Mouse (Mus musculus): ENCODE data around the gene Irak3.
"Not testable (repeated sequence)": the region's sequence is repeated elsewhere in the genome, so short reads cannot be mapped to it uniquely, and the experiment has no call there.

Gene Irak3

GRCm38 (mm10) chr10:120201961-120202402, at the start of gene Irak3:
Gene Irak3 (minus strand): TSS chr10:120202130.
- peak; percentile 89 for DNase-seq (ENCODE audit: extremely low spot score, low spot score)

DNA sequence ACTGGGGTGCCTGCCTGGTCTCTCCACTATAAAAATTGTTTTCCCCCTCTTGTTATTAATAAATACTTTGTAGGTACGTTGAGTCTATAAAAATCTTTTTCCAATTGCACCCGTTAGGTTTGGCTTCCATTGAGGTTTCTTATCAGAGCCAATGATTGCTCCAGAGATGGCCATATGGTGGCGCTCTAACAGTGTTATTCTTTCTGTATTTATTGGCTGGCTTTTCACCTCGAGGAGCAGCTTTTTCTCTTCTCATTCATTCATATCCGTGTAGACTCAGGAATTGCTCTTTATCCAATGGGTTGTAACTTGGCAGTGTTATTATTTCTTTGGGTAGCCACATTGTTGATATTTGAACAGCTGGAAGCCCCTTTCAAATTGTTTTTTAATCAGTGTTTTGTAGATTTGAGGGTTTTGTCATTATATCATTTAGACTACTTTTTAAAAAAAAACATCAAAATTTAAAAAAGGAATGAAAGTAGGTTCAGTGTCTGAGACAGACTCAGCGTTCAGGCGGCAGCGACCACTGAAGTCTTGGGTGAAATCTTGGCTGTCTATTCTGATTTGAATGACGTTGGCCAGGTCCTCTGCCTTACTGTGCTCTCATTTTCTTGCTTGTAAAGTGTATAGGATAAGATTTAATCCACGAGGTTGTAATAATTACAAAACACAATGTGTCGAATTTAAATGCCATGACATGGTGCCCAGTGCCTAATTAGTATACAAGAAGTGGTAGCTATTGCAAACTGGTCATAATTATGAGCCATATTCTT, 49.2 kb upstream of the Irak3 start:
- no peak for DNase-seq (ENCODE audit: extremely low spot score, low spot score)

DNA sequence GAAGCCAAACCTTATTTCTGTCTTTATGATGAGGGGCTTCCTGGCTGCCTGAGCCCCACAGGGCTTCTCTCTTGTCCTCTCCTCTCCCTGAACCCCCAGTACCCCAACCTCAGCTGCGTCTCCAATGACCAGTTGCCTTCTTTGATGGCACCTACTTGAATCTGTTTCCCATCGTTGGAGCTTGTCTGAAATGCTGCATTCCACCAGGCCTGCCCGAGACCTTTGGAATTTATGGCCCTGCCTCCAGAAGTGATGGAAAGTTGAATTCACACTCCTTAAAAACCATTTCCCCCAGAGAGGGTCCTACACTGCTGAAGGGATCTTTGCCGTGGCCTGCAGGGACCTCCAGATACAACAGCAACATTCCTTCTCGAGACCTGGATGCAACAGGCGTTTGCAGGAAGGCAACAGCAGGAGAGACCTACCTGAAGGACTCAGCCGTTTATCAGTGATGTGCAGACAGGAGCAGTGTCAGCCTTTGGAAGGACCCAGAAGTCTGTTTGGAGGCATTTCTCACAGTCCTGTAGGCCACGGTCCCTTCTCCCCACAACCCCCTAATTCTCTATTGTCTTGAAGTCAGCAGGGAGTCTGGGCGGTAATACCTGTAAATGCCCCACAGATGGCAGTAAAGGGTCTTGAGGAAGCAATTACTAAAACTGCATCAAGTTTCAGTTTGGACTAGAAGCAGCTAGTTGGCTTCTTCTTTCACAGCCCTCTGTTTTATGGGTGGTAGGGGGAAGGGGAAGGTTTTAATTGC, 45.2 kb upstream of the Irak3 start:
- DNase-seq (ENCODE audit: extremely low spot score, low spot score): peak; percentile 64

DNA sequence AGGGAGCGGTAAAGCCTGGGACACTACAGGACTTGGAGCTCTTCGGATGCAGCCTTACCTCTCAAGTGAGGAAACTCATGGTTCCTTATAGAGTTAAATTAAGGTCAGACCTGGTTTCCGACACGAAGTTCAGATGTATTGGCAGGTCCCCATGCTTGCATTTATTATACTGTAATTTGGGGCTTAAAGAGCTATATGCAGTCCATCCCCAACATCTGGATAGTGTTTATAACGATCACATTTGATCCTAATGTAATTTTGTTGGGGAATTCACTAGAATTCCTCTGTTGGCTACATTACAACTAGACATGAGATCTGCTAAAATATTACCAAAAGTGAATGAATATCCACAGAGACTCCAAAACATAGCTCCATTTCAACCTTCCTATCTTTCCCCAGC, 43.8 kb upstream of the Irak3 start:
- DNase-seq (ENCODE audit: extremely low spot score, low spot score): no peak

DNA sequence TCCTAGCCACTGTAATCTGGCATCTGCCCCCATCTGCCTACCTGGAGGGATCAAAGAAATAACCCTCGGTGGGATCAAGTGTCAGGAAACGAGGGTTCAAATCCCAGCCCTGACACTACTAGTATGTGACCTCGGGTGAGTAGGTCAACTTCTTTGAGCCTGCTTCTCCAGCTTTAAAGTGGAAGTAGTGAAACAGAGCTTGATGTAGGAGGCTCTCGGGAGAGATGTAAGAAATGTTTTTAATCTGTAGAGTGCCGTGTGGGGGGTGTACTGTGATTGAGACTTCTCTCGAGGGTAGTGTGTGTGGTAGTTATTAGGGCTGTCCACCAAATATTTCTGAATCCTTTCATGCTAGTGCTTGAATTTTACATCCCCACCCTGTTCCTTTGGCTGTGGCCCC, 40.5 kb upstream of the Irak3 start:
- DNase-seq (ENCODE audit: extremely low spot score, low spot score): no peak

- no peak for DNase-seq (ENCODE audit: extremely low spot score, low spot score)
Measured at GRCm38 (mm10) chr10:120239476-120239875, 37.5 kb upstream of the Irak3 start.

- no peak for DNase-seq (ENCODE audit: extremely low spot score, low spot score)
Measured at GRCm38 (mm10) chr10:120238241-120238640, 36.3 kb upstream of the Irak3 start.

DNA sequence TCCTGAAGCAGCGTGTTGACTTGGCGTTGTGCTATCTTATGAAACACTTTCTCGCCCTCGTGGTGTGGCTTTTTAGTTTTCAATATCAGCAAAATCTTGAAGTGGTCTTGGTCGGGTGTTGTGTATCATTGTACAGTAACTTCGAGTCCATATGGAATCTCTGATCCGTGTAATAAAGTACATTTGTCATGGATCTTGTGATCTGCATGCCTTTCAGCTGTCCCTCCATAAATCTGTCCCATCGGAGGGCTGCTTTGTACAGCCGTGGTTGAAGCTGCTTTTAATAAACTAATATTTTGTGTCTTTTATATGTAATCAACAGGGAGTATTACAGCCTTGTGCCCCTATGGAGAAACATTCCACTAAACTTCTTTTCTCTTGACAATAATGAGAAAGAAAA, 34.9 kb upstream of the Irak3 start:
- no peak for DNase-seq (ENCODE audit: extremely low spot score, low spot score)

GRCm38 (mm10) chr10:120233655-120234367, 31.9 kb upstream of the Irak3 start:
- peak; percentile 68 for DNase-seq (ENCODE audit: extremely low spot score, low spot score)

- peak; percentile 66 for DNase-seq (ENCODE audit: extremely low spot score, low spot score)
Measured at GRCm38 (mm10) chr10:120231718-120232117, 29.8 kb upstream of the Irak3 start.

DNA sequence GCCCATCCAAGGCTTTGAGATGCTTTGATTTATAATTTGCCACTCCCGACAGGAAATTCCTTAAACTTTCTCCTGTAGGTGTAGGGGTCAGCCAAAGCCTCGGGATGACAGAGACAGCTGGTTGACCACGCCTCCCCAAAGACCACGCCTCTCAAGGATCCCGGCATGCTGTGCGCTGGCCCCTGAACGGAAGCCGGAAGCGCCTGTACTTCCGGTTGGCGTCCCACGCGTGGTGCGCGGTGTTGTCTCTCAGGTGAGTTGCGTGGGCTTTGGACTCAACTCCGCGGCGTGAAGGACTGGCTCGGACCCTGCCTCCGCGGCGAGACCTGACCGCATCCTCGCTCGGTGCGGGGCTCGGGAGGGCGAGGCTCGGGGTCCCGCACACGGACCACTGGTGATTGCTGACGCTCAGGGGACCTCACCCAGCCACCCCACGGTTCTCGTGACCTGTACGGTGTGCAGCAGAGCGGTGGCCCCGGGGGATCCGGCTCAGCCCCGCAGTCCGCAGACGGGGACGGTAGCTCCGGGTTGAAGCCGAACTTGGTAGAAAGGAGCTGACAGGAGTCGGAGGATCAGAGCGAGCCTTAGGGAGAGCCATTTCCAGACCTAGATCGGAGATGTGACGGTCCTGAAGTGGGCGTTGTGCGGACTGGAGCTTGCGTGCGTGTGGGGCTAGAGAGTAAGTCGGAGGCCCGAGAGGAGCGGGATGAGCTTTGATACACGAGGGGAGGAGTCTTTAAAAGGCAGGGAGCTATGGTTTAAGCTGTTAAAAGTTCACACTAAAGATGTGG, 25.1 kb upstream of the Irak3 start, which contains the start of gene Llph:
TSS of gene Llph (plus strand) at position 200 of the 791 bp plus-strand sequence.
- DNase-seq (ENCODE audit: extremely low spot score, low spot score): peak; percentile 86

GRCm38 (mm10) chr10:120220776-120221175, 18.8 kb upstream of the Irak3 start:
- no peak for DNase-seq (ENCODE audit: extremely low spot score, low spot score)

DNA sequence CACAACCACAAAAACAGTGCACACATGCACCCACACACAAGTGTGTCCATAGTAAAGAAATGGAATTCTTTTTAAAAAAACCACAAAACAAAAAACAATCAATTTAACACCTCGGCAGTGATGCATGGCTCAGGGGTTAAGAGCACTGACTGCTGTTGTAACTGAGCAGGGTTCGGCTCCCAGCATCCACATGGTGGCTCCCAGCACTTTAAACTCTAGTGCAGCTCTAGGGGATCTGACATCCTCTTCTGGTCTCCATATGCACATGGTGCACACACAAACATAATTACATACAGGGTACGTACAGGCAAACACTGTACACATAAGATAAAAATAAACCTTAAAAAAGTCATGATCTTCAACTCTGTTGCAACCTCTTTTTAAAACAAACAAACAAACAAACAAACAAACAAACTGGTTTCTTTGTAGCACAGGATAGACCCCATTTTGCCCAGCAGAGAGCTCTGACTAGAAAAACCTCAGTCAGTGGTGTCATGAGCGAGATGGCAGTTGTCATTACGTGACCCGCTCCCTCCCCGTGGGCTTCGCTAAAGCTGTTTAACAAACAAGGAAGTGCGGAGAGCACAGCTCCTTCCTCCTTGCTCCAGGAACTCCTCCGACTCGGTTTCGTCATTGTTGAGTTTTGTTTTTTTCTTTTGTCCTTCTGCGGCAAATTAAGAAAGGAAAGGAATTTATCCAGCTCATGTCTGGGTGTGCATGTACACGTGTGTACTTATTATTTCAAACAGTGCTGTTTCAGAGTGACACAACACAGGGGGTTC, 17.8 kb upstream of the Irak3 start:
- no peak for DNase-seq (ENCODE audit: extremely low spot score, low spot score)

DNA sequence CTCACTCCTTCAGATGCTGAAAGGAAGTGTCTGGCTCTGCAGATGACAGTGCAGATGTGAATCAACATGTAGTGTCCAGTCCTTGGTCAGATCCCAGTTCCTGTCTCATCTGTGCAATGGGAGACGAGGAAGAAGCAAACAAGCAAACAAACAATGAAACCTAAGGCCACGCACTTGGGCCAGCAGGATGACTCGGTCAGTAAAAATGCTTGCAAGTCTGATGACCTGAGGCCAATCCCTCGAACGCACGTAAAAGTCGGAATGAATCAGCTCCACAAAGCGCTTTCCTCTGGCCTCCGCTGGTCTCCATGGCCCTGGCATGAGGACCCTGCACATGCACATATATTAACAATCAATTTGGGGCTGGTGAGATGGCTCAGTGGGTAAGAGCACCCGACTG, 17.1 kb upstream of the Irak3 start:
- DNase-seq (ENCODE audit: extremely low spot score, low spot score): no peak

GRCm38 (mm10) chr10:120217099-120217498, 15.2 kb upstream of the Irak3 start:
- not testable (repeated sequence) for DNase-seq (ENCODE audit: extremely low spot score, low spot score)

DNA sequence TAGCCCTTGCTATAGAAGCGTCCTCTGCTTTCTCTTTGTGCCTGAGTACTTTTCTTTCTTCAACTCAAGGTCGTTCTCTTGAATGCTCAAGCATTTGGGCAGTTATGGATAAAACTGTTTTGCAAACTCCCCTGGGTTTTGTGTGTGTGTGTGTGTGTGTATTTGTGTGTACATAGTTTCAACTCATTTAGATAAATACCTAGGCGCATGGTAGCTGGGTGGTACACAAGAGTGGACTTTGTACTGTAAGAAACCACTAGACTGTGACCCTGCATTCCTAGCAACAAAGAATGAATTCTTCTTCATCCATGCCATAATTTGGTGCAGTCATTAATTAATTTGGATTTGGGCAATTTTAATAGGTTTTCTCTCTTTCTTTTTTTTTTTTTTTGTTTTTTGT, 8.2 kb upstream of the Irak3 start:
- DNase-seq (ENCODE audit: extremely low spot score, low spot score): no peak

DNA sequence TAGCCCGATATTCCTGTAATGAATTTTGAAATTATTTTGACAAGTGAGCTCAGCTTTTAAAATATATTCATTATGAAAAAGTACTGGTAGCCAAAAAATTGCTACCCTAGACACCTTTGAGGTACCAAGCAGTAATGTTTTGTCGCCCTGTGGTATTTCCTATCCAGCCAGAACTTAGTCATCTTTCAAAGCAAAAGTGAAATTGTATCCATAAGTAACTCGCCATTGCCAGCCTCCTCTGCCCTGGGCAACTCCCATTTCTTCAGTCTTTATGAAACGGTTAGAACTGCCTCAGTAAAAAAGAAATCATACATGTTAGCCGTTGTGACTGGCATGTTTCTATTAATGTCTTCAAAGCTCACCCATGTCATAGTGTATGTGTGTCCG, 7.6 kb upstream of the Irak3 start:
- DNase-seq (ENCODE audit: extremely low spot score, low spot score): no peak

DNA sequence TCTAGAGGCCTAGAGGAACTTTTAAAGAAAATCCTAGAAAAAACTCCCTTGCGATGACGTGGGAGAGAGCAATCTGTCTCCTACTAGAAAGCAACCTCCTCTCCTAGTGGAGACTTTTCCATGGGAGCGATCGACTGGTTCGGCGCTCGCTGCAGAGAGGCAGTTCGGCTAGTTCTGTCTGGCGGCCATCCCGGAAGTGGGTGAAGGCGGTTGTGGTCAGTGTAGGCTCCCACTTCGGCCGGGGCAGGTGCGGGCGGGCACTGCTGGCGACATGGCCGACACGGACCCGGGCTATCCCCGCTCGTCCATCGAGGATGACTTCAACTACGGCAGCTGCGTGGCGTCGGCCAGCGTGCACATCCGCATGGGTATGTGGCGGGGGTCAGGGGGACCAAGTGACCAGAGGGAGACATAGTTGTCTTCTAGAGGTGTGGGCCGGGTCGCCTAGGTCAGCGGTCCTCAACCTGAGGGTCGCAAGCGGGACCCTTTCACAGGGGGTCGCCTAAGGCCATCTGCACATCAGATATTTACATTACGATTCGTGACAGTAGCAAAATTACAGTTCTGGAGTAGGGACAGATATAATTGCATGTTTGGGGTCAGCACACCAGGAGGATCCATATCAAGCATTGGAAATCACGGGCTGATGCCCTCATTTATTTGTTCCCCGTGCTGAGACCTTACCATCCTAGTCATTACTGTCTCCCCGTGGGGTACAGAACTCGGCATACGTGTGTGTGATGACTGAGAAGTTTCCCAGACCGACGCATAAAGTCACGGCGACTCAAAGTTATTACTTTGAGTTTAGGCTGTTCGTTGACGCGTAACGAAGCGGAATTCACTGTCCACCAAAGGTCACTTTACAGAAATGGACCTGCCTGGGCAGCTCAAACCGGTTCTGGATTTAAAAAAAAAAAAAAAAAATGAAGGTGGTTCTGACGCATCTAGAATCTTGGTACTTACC, 6.9 kb upstream of the Irak3 start:
- DNase-seq (ENCODE audit: extremely low spot score, low spot score): peak; percentile 92

GRCm38 (mm10) chr10:120208015-120208414, 6.1 kb upstream of the Irak3 start:
- DNase-seq (ENCODE audit: extremely low spot score, low spot score): no peak
